In genomic region chr6:30137227-30137626, GRCm38 (mm10) we compare ENCODE assay signal across 24 mouse cellular contexts.
DNase-seq lines count a peak whose midpoint lies in the region; ATAC-seq lines count a peak whose summit lies in the region.
"Had no signal": no experiment of that assay in that cellular context is flagged by ENCODE, and none has a peak within 500 bp of the region (broad histone marks: within the 10 kb centered on the region; RNA-seq: fewer than 3 reads in every experiment).

No protein-coding gene starts in this region.

- peaks cover 12% of the 10 kb centered on the region; the same call in 1 of the 2 replicates for H3K4me1 ChIP-seq in forebrain, embryonic 13.5 days
- H3K4me1 ChIP-seq in forebrain, embryonic 10.5 days: peaks cover 16% of the 10 kb centered on the region; the same call in 1 of the 2 replicates
- no peaks in the 10 kb centered on the region for H3K4me1 ChIP-seq in hindbrain, embryonic 12.5 days
- no peaks in the 10 kb centered on the region for H3K4me1 ChIP-seq in hindbrain, embryonic 13.5 days (replicated peaks)
- no peaks in the 10 kb centered on the region for H3K4me1 ChIP-seq in midbrain, embryonic 13.5 days (replicated peaks)
- H3K4me1 ChIP-seq in midbrain, embryonic 14.5 days (ENCODE audit: control insufficient read depth, insufficient read depth, low read length): no peaks in the 10 kb centered on the region
- no peaks in the 10 kb centered on the region for H3K4me1 ChIP-seq in embryonic facial prominence, embryonic 14.5 days (ENCODE audit: control insufficient read depth, insufficient read depth, low read length)
- H3K4me1 ChIP-seq: heart, embryonic 10.5 days; intestine, embryonic 15.5 days had no signal

- 49% methylated on average over 2 of the region's 2 CpGs for WGBS in forebrain, embryonic 13.5 days
- WGBS in forebrain, embryonic 10.5 days: 54% methylated on average over 2 of the region's 2 CpGs
- 71% methylated on average over 2 of the region's 2 CpGs for WGBS in hindbrain, embryonic 12.5 days
- 84% methylated on average over 2 of the region's 2 CpGs for WGBS in hindbrain, embryonic 13.5 days
- WGBS in midbrain, embryonic 13.5 days: 77% methylated on average over 2 of the region's 2 CpGs
- WGBS in midbrain, embryonic 14.5 days: 74% methylated on average over 2 of the region's 2 CpGs
- WGBS in embryonic facial prominence, embryonic 14.5 days: 41% methylated on average over 2 of the region's 2 CpGs

- no peak overlapping the region for H3K4me2 ChIP-seq in forebrain, embryonic 13.5 days
- no peak overlapping the region for H3K4me2 ChIP-seq in hindbrain, embryonic 12.5 days (replicated peaks)
- H3K4me2 ChIP-seq in hindbrain, embryonic 13.5 days: no peak overlapping the region
- no peak overlapping the region for H3K4me2 ChIP-seq in midbrain, embryonic 13.5 days (replicated peaks)
- no peak overlapping the region for H3K4me2 ChIP-seq in midbrain, embryonic 14.5 days (ENCODE audit: low read length)
- H3K4me2 ChIP-seq in embryonic facial prominence, embryonic 14.5 days (ENCODE audit: low read depth, low read length): no peak overlapping the region
- H3K4me2 ChIP-seq: embryonic facial prominence, embryonic 13.5 days; hindbrain, embryonic 14.5 days; intestine, embryonic 15.5 days had no signal

- no peaks in the 10 kb centered on the region for H3K27me3 ChIP-seq in forebrain, embryonic 13.5 days
- no peaks in the 10 kb centered on the region for H3K27me3 ChIP-seq in forebrain, embryonic 10.5 days (ENCODE audit: poor library complexity, severe bottlenecking)
- H3K27me3 ChIP-seq in hindbrain, embryonic 12.5 days: no peaks in the 10 kb centered on the region
- H3K27me3 ChIP-seq in hindbrain, embryonic 13.5 days: no peaks in the 10 kb centered on the region
- no peaks in the 10 kb centered on the region for H3K27me3 ChIP-seq in midbrain, embryonic 13.5 days
- no peaks in the 10 kb centered on the region for H3K27me3 ChIP-seq in midbrain, embryonic 14.5 days (ENCODE audit: control insufficient read depth, insufficient read depth, low read length)
- no peaks in the 10 kb centered on the region for H3K27me3 ChIP-seq in embryonic facial prominence, embryonic 14.5 days (replicated peaks; ENCODE audit: control insufficient read depth, insufficient read depth, low read length)
- H3K27me3 ChIP-seq: embryonic facial prominence, embryonic 13.5 days; intestine, embryonic 15.5 days had no signal

- peak; percentile 50; the same call in 1 of the 2 replicates for ATAC-seq in forebrain, embryonic 13.5 days
- ATAC-seq in hindbrain, embryonic 12.5 days (ENCODE audit: low FRiP score): no peak
- ATAC-seq in hindbrain, embryonic 13.5 days (ENCODE audit: low FRiP score): no peak
- ATAC-seq in midbrain, embryonic 13.5 days: no peak
- ATAC-seq in midbrain, embryonic 14.5 days (ENCODE audit: low FRiP score, low TSS enrichment): no peak
- peak; percentile 90 for ATAC-seq in embryonic facial prominence, embryonic 14.5 days (ENCODE audit: low read depth)
- ATAC-seq: CD4-positive, CD25-positive, alpha-beta regulatory T cell, adult 4 months; intestine, embryonic 15.5 days had no signal

- no peak overlapping the region for H3K9ac ChIP-seq in forebrain, embryonic 13.5 days
- no peak overlapping the region for H3K9ac ChIP-seq in hindbrain, embryonic 12.5 days
- H3K9ac ChIP-seq in hindbrain, embryonic 13.5 days: no peak overlapping the region
- H3K9ac ChIP-seq in midbrain, embryonic 13.5 days (replicated peaks): 0 out of 2 replicates have a peak overlapping the region, but pooled peaks have one; percentile 3
- H3K9ac ChIP-seq in midbrain, embryonic 14.5 days (replicated peaks; ENCODE audit: low read length): no peak overlapping the region
- no peak overlapping the region for H3K9ac ChIP-seq in embryonic facial prominence, embryonic 14.5 days (ENCODE audit: low read depth, low read length)
- H3K9ac ChIP-seq: embryonic facial prominence, embryonic 13.5 days; hindbrain, embryonic 14.5 days; intestine, embryonic 15.5 days had no signal

- H3K4me3 ChIP-seq in forebrain, embryonic 13.5 days: no peak overlapping the region
- no peak overlapping the region for H3K4me3 ChIP-seq in forebrain, embryonic 10.5 days
- H3K4me3 ChIP-seq in hindbrain, embryonic 12.5 days: no peak overlapping the region
- H3K4me3 ChIP-seq in hindbrain, embryonic 13.5 days: no peak overlapping the region
- H3K4me3 ChIP-seq in midbrain, embryonic 13.5 days (replicated peaks): no peak overlapping the region
- no peak overlapping the region for H3K4me3 ChIP-seq in midbrain, embryonic 14.5 days (replicated peaks; ENCODE audit: low read depth, low read length)
- no peak overlapping the region for H3K4me3 ChIP-seq in embryonic facial prominence, embryonic 14.5 days (ENCODE audit: low read depth, low read length)
- H3K4me3 ChIP-seq: embryonic facial prominence, embryonic 13.5 days; heart, embryonic 10.5 days; intestine, embryonic 15.5 days had no signal

- H3K36me3 ChIP-seq in forebrain, embryonic 13.5 days (ENCODE audit: poor library complexity, severe bottlenecking): peaks cover 69% of the 10 kb centered on the region
- H3K36me3 ChIP-seq in forebrain, embryonic 10.5 days (replicated peaks): peaks cover 99% of the 10 kb centered on the region
- peaks cover 49% of the 10 kb centered on the region for H3K36me3 ChIP-seq in hindbrain, embryonic 12.5 days
- peaks cover 36% of the 10 kb centered on the region for H3K36me3 ChIP-seq in hindbrain, embryonic 13.5 days
- H3K36me3 ChIP-seq in midbrain, embryonic 13.5 days: peaks cover 38% of the 10 kb centered on the region
- H3K36me3 ChIP-seq in midbrain, embryonic 14.5 days (ENCODE audit: control insufficient read depth, insufficient read depth, low read length): peaks cover 19% of the 10 kb centered on the region
- peaks cover 37% of the 10 kb centered on the region; the same call in 1 of the 2 replicates for H3K36me3 ChIP-seq in embryonic facial prominence, embryonic 14.5 days (ENCODE audit: control insufficient read depth, insufficient read depth, low read length)

- DNase-seq in forebrain, embryonic 10.5 days (ENCODE audit: extremely low spot score, low spot score): no peak
- DNase-seq in midbrain, embryonic 14.5 days: no peak
- DNase-seq in embryonic facial prominence, embryonic 14.5 days (ENCODE audit: low spot score): peak; percentile 22
- DNase-seq in lung, postnatal 36 days: no peak
- DNase-seq: adrenal gland, adult 8-10 months; adrenal gland, postnatal 36 days; B cell, adult 2 months; cerebellum, adult 11 months; cerebellum, adult 8-10 months; cerebellum, postnatal 14 days; embryo, embryonic 11 days; gastrocnemius, postnatal 14 days; heart, postnatal 10 days; heart, postnatal 4 days; kidney, adult 18-20 months had no signal

- peak overlapping the region; percentile 23; the same call in 1 of the 2 replicates for H3K27ac ChIP-seq in forebrain, embryonic 13.5 days
- H3K27ac ChIP-seq in forebrain, embryonic 10.5 days: no peak overlapping the region
- H3K27ac ChIP-seq in hindbrain, embryonic 12.5 days: peak overlapping the region; percentile 23; the same call in 1 of the 2 replicates
- H3K27ac ChIP-seq in hindbrain, embryonic 13.5 days: no peak overlapping the region
- H3K27ac ChIP-seq in midbrain, embryonic 13.5 days: no peak overlapping the region
- H3K27ac ChIP-seq in midbrain, embryonic 14.5 days (replicated peaks; ENCODE audit: low read depth, low read length): no peak overlapping the region
- no peak overlapping the region for H3K27ac ChIP-seq in embryonic facial prominence, embryonic 14.5 days (replicated peaks; ENCODE audit: low read depth, low read length)
- H3K27ac ChIP-seq: embryonic facial prominence, embryonic 13.5 days; heart, embryonic 10.5 days; hindbrain, embryonic 14.5 days; intestine, embryonic 15.5 days had no signal

- H3K9me3 ChIP-seq in forebrain, embryonic 13.5 days (replicated peaks): no peaks in the 10 kb centered on the region
- no peaks in the 10 kb centered on the region for H3K9me3 ChIP-seq in forebrain, embryonic 10.5 days
- no peaks in the 10 kb centered on the region for H3K9me3 ChIP-seq in hindbrain, embryonic 12.5 days (replicated peaks)
- H3K9me3 ChIP-seq in hindbrain, embryonic 13.5 days: no peaks in the 10 kb centered on the region
- no peaks in the 10 kb centered on the region for H3K9me3 ChIP-seq in midbrain, embryonic 13.5 days
- no peaks in the 10 kb centered on the region for H3K9me3 ChIP-seq in midbrain, embryonic 14.5 days (ENCODE audit: control insufficient read depth, low read length)
- H3K9me3 ChIP-seq in embryonic facial prominence, embryonic 14.5 days (ENCODE audit: control insufficient read depth, low read length): no peaks in the 10 kb centered on the region
- H3K9me3 ChIP-seq: embryonic facial prominence, embryonic 13.5 days; heart, embryonic 10.5 days; intestine, embryonic 15.5 days had no signal

Comparison
In these comparisons a context has a peak if more than half of its experiments do, and no peak if none do; other contexts are left out.
1. H3K27ac ChIP-seq: peak in forebrain, embryonic 13.5 days (single experiment) and hindbrain, embryonic 12.5 days (single experiment); none in forebrain, embryonic 10.5 days (single experiment), hindbrain, embryonic 13.5 days (single experiment), midbrain, embryonic 13.5 days (single experiment), midbrain, embryonic 14.5 days (single experiment) and embryonic facial prominence, embryonic 14.5 days (single experiment).
2. ATAC-seq: peak in forebrain, embryonic 13.5 days (single experiment) and embryonic facial prominence, embryonic 14.5 days (single experiment); none in hindbrain, embryonic 12.5 days (single experiment), hindbrain, embryonic 13.5 days (single experiment), midbrain, embryonic 13.5 days (single experiment) and midbrain, embryonic 14.5 days (single experiment).